Mouse (Mus musculus) kidney, adult 2 months (tissue): ENCODE results near the gene Ulk4.

ENCODE experiments used
- CTCF ChIP-seq: fragments of 200-500 bp; conservative IDR thresholded peaks from 2 replicates; pipeline ENCODE4 v1.5.1; 2011; ENCODE audit warnings: low read depth, mild to moderate bottlenecking, control low read depth, low read length, moderate library complexity, mixed read lengths; ENCODE audit not compliant: insufficient read depth, insufficient read length
- POLR2A ChIP-seq: fragments of 200-500 bp; IDR thresholded peaks from one replicate; pipeline ENCODE4 v1.6.1; 2011; ENCODE audit warnings: low read depth, low read length, control low read depth

DNA sequence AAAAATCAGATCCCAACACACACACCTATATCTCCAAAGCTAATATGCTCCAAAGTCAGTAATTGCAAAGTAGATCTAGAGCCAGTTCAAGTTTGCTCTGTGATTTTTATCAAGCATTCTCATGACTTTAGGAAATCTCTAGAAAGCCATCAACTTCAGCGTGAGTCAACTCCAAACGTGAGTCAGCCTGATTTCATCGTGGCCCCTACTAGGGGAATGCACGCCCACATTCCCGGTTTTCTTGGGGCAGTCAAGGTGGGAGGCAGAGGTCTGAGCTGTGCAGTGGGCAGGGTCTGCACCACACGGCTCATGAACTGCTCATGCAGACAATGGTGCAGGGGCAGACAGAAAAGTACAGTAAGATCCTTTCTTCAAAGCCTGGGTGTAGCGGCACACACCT, 271.0 kb downstream of the Ulk4 start:
- no peak for TF ChIP-seq CTCF
- no peak for TF ChIP-seq POLR2A
